Mouse (Mus musculus): ENCODE results near the gene Nxpe4. TPM values are rescaled to one million over a fixed set of nuclear protein-coding genes. Genes with fewer than 3 reads are reported as not detected.

The Nxpe4 gene
- polyA plus RNA-seq, 1 experiment = 0.54 TPM

- DNase-seq = peak; percentile 5
- Histone ChIP-seq H3K36me3 (ENCODE audit: control insufficient read depth, insufficient read depth, low read length) (no peaks in the 10 kb centered on the region), H3K27me3 (ENCODE audit: control insufficient read depth, insufficient read depth, low read length) (no peaks in the 10 kb centered on the region), H3K27ac (ENCODE audit: control insufficient read depth, insufficient read depth, low read length) (no peak overlapping the region), H3K4me1 (replicated peaks; ENCODE audit: control insufficient read depth, insufficient read depth, low read length) (no peaks in the 10 kb centered on the region), H3K4me3 (ENCODE audit: control insufficient read depth, insufficient read depth, low read length) (no peak overlapping the region)
- WGBS = 61% methylated on average over 1 of the region's 1 CpGs
- TF ChIP-seq POLR2A (IDR thresholded peaks at IDR 0.05; ENCODE audit: control insufficient read depth, extremely low read depth, insufficient read depth, low read length, poor library complexity) (no peak), CTCF (IDR thresholded peaks at IDR 0.05; ENCODE audit: borderline replicate concordance, control insufficient read depth, extremely low read depth, insufficient read depth, low read length, poor library complexity) (no peak)
Measured at GRCm38 (mm10) chr9:48176764-48177163, 14.9 kb downstream of the Nxpe4 start.

- no peaks in the 10 kb centered on the region for H3K36me3 ChIP-seq (ENCODE audit: control insufficient read depth, insufficient read depth, low read length)
- H3K27me3 ChIP-seq (ENCODE audit: control insufficient read depth, insufficient read depth, low read length) = no peaks in the 10 kb centered on the region
- WGBS = 94% methylated on average over 7 of the region's 7 CpGs
- no peaks in the 10 kb centered on the region for H3K4me1 ChIP-seq (replicated peaks; ENCODE audit: control insufficient read depth, insufficient read depth, low read length)
- H3K27ac ChIP-seq (ENCODE audit: control insufficient read depth, insufficient read depth, low read length) = no peak overlapping the region
- DNase-seq = no peak
- no peak for TF ChIP-seq POLR2A (IDR thresholded peaks at IDR 0.05; ENCODE audit: control insufficient read depth, extremely low read depth, insufficient read depth, low read length, poor library complexity)
- no peak for TF ChIP-seq CTCF (IDR thresholded peaks at IDR 0.05; ENCODE audit: borderline replicate concordance, control insufficient read depth, extremely low read depth, insufficient read depth, low read length, poor library complexity)
- no peak overlapping the region for H3K4me3 ChIP-seq (ENCODE audit: control insufficient read depth, insufficient read depth, low read length)
Measured at GRCm38 (mm10) chr9:48181300-48181699, 19.5 kb downstream of the Nxpe4 start.

GRCm38 (mm10) chr9:48182718-48183414, 21.0 kb downstream of the Nxpe4 start:
- no peaks in the 10 kb centered on the region for H3K36me3 ChIP-seq (ENCODE audit: control insufficient read depth, insufficient read depth, low read length)
- no peaks in the 10 kb centered on the region for H3K27me3 ChIP-seq (ENCODE audit: control insufficient read depth, insufficient read depth, low read length)
- H3K4me3 ChIP-seq (ENCODE audit: control insufficient read depth, insufficient read depth, low read length) = no peak overlapping the region
- TF ChIP-seq POLR2A (IDR thresholded peaks at IDR 0.05; ENCODE audit: control insufficient read depth, extremely low read depth, insufficient read depth, low read length, poor library complexity) = no peak
- TF ChIP-seq CTCF (IDR thresholded peaks at IDR 0.05; ENCODE audit: borderline replicate concordance, control insufficient read depth, extremely low read depth, insufficient read depth, low read length, poor library complexity) = no peak
- no peaks in the 10 kb centered on the region for H3K4me1 ChIP-seq (replicated peaks; ENCODE audit: control insufficient read depth, insufficient read depth, low read length)
- no peak for DNase-seq
- no peak overlapping the region for H3K27ac ChIP-seq (ENCODE audit: control insufficient read depth, insufficient read depth, low read length)
- WGBS = 85% methylated on average over 7 of the region's 7 CpGs

GRCm38 (mm10) chr9:48184319-48184718, 22.5 kb downstream of the Nxpe4 start:
- TF ChIP-seq POLR2A (IDR thresholded peaks at IDR 0.05; ENCODE audit: control insufficient read depth, extremely low read depth, insufficient read depth, low read length, poor library complexity) = no peak
- no peak for TF ChIP-seq CTCF (IDR thresholded peaks at IDR 0.05; ENCODE audit: borderline replicate concordance, control insufficient read depth, extremely low read depth, insufficient read depth, low read length, poor library complexity)

GRCm38 (mm10) chr9:48188854-48189253, 27.0 kb downstream of the Nxpe4 start:
- H3K4me1 ChIP-seq (replicated peaks; ENCODE audit: control insufficient read depth, insufficient read depth, low read length) = no peaks in the 10 kb centered on the region
- no peak overlapping the region for H3K27ac ChIP-seq (ENCODE audit: control insufficient read depth, insufficient read depth, low read length)
- H3K4me3 ChIP-seq (ENCODE audit: control insufficient read depth, insufficient read depth, low read length) = no peak overlapping the region
- no peaks in the 10 kb centered on the region for H3K36me3 ChIP-seq (ENCODE audit: control insufficient read depth, insufficient read depth, low read length)
- 85% methylated on average over 6 of the region's 6 CpGs for WGBS
- no peak for DNase-seq
- H3K27me3 ChIP-seq (ENCODE audit: control insufficient read depth, insufficient read depth, low read length) = no peaks in the 10 kb centered on the region; the same call in 1 of the 2 replicates
- TF ChIP-seq POLR2A (IDR thresholded peaks at IDR 0.05; ENCODE audit: control insufficient read depth, extremely low read depth, insufficient read depth, low read length, poor library complexity) (no peak), CTCF (IDR thresholded peaks at IDR 0.05; ENCODE audit: borderline replicate concordance, control insufficient read depth, extremely low read depth, insufficient read depth, low read length, poor library complexity) (no peak)

More at GRCm38 (mm10) chr9:48184319-48184718, 22.5 kb downstream of the Nxpe4 start:
- H3K36me3 ChIP-seq (ENCODE audit: control insufficient read depth, insufficient read depth, low read length) = no peaks in the 10 kb centered on the region
- H3K4me1 ChIP-seq (replicated peaks; ENCODE audit: control insufficient read depth, insufficient read depth, low read length) = no peaks in the 10 kb centered on the region
- DNase-seq = no peak
- no peak overlapping the region for H3K27ac ChIP-seq (ENCODE audit: control insufficient read depth, insufficient read depth, low read length)
- H3K4me3 ChIP-seq (ENCODE audit: control insufficient read depth, insufficient read depth, low read length) = no peak overlapping the region
- H3K27me3 ChIP-seq (ENCODE audit: control insufficient read depth, insufficient read depth, low read length) = no peaks in the 10 kb centered on the region
- WGBS = 92% methylated on average over 7 of the region's 7 CpGs

- no peak for DNase-seq
- Histone ChIP-seq H3K4me3 (ENCODE audit: control insufficient read depth, insufficient read depth, low read length) (no peak overlapping the region), H3K27me3 (ENCODE audit: control insufficient read depth, insufficient read depth, low read length) (no peaks in the 10 kb centered on the region; the same call in 1 of the 2 replicates), H3K27ac (ENCODE audit: control insufficient read depth, insufficient read depth, low read length) (no peak overlapping the region), H3K4me1 (replicated peaks; ENCODE audit: control insufficient read depth, insufficient read depth, low read length) (no peaks in the 10 kb centered on the region), H3K36me3 (ENCODE audit: control insufficient read depth, insufficient read depth, low read length) (no peaks in the 10 kb centered on the region)
- no peak for TF ChIP-seq POLR2A (IDR thresholded peaks at IDR 0.05; ENCODE audit: control insufficient read depth, extremely low read depth, insufficient read depth, low read length, poor library complexity)
- TF ChIP-seq CTCF (IDR thresholded peaks at IDR 0.05; ENCODE audit: borderline replicate concordance, control insufficient read depth, extremely low read depth, insufficient read depth, low read length, poor library complexity) = no peak
- 79% methylated on average over 12 of the region's 12 CpGs for WGBS
Measured at GRCm38 (mm10) chr9:48197458-48197884, 35.6 kb downstream of the Nxpe4 start.

Measured in thymus, adult 2 months (tissue).